ENCODE assay signal across 13 mouse cellular contexts in the genomic region with DNA sequence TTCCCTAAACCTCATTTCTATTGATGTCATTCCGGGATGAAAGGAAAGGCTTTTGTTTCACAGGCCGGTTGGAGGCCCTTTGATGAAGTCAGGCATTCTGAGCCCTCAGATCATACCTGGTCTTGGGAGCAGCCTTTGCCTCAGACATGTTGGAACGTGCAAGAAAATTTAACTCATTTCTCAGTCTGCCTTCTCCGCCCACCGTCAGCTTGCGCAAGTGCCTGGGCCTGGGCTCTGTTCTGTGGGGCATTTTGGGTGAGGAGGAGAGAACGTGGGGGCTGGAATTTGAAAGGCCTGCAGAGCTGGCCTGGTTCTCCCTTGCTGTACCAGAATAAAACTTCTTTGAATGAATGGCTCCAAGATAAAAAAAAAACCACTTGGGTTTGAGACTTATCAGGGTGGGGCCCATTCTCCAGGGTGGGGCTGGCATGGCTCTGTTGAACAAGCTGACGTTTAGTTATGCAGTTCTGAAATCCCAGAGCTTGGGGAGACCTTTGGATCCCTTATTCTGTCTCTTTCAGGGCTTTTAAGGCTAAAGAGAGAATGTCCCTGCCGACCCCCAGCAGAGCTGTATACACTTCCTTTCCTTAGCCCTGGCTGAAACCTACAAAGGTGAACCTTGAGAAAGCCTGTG.
A peak's percentile ranks its signal among the peaks of the same experiment; 100 is the strongest.
DNase-seq lines count a peak whose midpoint lies in the region; ATAC-seq and TF ChIP-seq lines count a peak whose summit lies in the region.
"Had no signal": no experiment of that assay in that cellular context is flagged by ENCODE, and none has a peak within 500 bp of the region (broad histone marks: within the 10 kb centered on the region; RNA-seq: fewer than 3 reads in every experiment).

No protein-coding gene starts in this region.

- peaks cover 40% of the 10 kb centered on the region for H3K4me1 ChIP-seq in forebrain, embryonic 10.5 days
- peaks cover 12% of the 10 kb centered on the region for H3K4me1 ChIP-seq in forebrain, embryonic 13.5 days
- peaks cover 56% of the 10 kb centered on the region for H3K4me1 ChIP-seq in limb, embryonic 12.5 days (replicated peaks)
- H3K4me1 ChIP-seq in midbrain, embryonic 15.5 days, result 0 out of 2 replicates have a peak, but pooled peaks cover 7% of the 10 kb centered on the region
- H3K4me1 ChIP-seq: megakaryocyte, embryonic 14.5 days had no signal

- H3K4me3 ChIP-seq in forebrain, embryonic 10.5 days, result no peak overlapping the region
- H3K4me3 ChIP-seq in forebrain, embryonic 13.5 days, result no peak overlapping the region
- H3K4me3 ChIP-seq in left cerebral cortex, adult 2 months, result no peak overlapping the region
- no peak overlapping the region for H3K4me3 ChIP-seq in limb, embryonic 12.5 days (replicated peaks)
- no peak overlapping the region for H3K4me3 ChIP-seq in midbrain, embryonic 15.5 days
- H3K4me3 ChIP-seq: heart, embryonic 15.5 days; megakaryocyte, embryonic 14.5 days; neural tube, embryonic 12.5 days had no signal

- H3K27ac ChIP-seq in forebrain, embryonic 10.5 days, result peak overlapping the region; percentile 12
- H3K27ac ChIP-seq in forebrain, embryonic 13.5 days, result no peak overlapping the region
- H3K27ac ChIP-seq in left cerebral cortex, adult 2 months, result peak overlapping the region; percentile 24; the same call in 1 of the 2 replicates
- H3K27ac ChIP-seq in limb, embryonic 12.5 days, result peak overlapping the region; percentile 82
- H3K27ac ChIP-seq in midbrain, embryonic 15.5 days, result no peak overlapping the region
- H3K27ac ChIP-seq: heart, embryonic 15.5 days; neural tube, embryonic 12.5 days had no signal

- H3K36me3 ChIP-seq in forebrain, embryonic 10.5 days (replicated peaks), result no peaks in the 10 kb centered on the region
- H3K36me3 ChIP-seq in forebrain, embryonic 13.5 days (ENCODE audit: poor library complexity, severe bottlenecking), result no peaks in the 10 kb centered on the region
- H3K36me3 ChIP-seq in limb, embryonic 12.5 days, result no peaks in the 10 kb centered on the region
- H3K36me3 ChIP-seq in midbrain, embryonic 15.5 days (replicated peaks), result no peaks in the 10 kb centered on the region
- H3K36me3 ChIP-seq: heart, embryonic 15.5 days; neural tube, embryonic 12.5 days had no signal

- intact Hi-C loops in left cerebral cortex, adult 2 months (cut with DNase I), result loop anchor here (5.0 kb wide), 1 partner anchor 404 kb away; no protein-coding TSS in a partner anchor

- H3K9ac ChIP-seq in forebrain, embryonic 13.5 days, result no peak overlapping the region
- H3K9ac ChIP-seq in limb, embryonic 12.5 days (replicated peaks), result 0 out of 2 replicates have a peak overlapping the region, but pooled peaks have one; percentile 12
- H3K9ac ChIP-seq in midbrain, embryonic 15.5 days, result no peak overlapping the region
- H3K9ac ChIP-seq: heart, embryonic 15.5 days; neural tube, embryonic 12.5 days had no signal

- no peaks in the 10 kb centered on the region for H3K9me3 ChIP-seq in forebrain, embryonic 10.5 days
- H3K9me3 ChIP-seq in forebrain, embryonic 13.5 days (replicated peaks), result no peaks in the 10 kb centered on the region
- no peaks in the 10 kb centered on the region for H3K9me3 ChIP-seq in limb, embryonic 12.5 days
- no peaks in the 10 kb centered on the region for H3K9me3 ChIP-seq in midbrain, embryonic 15.5 days
- H3K9me3 ChIP-seq: heart, embryonic 15.5 days; megakaryocyte, embryonic 14.5 days; neural tube, embryonic 12.5 days had no signal

- no peak overlapping the region for H3K4me2 ChIP-seq in forebrain, embryonic 13.5 days
- H3K4me2 ChIP-seq in limb, embryonic 12.5 days, result no peak overlapping the region
- no peak overlapping the region for H3K4me2 ChIP-seq in midbrain, embryonic 15.5 days
- H3K4me2 ChIP-seq: heart, embryonic 15.5 days; neural tube, embryonic 12.5 days had no signal

- DNase-seq in forebrain, embryonic 10.5 days (ENCODE audit: extremely low spot score, low spot score), result no peak
- DNase-seq in left cerebral cortex, adult 2 months (ENCODE audit: extremely low spot score in 1 of 2, low spot score in 2 of 2), result peak in 1 of 2 experiments; percentile 35
- DNase-seq in left cerebral cortex, adult 11 months (ENCODE audit: low spot score), result no peak
- peak; percentile 33 for DNase-seq in ZHBTc4 (ENCODE audit: low read depth, low spot score)
- DNase-seq in adrenal gland, adult 8-10 months, result no peak
- DNase-seq: kidney, adult 9 months; spleen, adult 18-20 months had no signal

- no peak for ATAC-seq in forebrain, embryonic 13.5 days
- ATAC-seq in limb, embryonic 12.5 days (ENCODE audit: insufficient number of reproducible peaks, insufficient read depth, low FRiP score, low TSS enrichment, low read depth), result no peak
- ATAC-seq in midbrain, embryonic 15.5 days (replicated peaks), result no peak

- H3K27me3 ChIP-seq in forebrain, embryonic 10.5 days (ENCODE audit: poor library complexity, severe bottlenecking), result peaks cover 44% of the 10 kb centered on the region
- H3K27me3 ChIP-seq in forebrain, embryonic 13.5 days, result no peaks in the 10 kb centered on the region; the same call in 1 of the 2 replicates
- H3K27me3 ChIP-seq in limb, embryonic 12.5 days, result no peaks in the 10 kb centered on the region
- 0 out of 2 replicates have a peak, but pooled peaks cover 3% of the 10 kb centered on the region for H3K27me3 ChIP-seq in midbrain, embryonic 15.5 days (replicated peaks)
- H3K27me3 ChIP-seq: heart, embryonic 15.5 days; megakaryocyte, embryonic 14.5 days; neural tube, embryonic 12.5 days had no signal

- 56% methylated on average over 9 of the region's 9 CpGs for WGBS in forebrain, embryonic 10.5 days
- 38% methylated on average over 9 of the region's 9 CpGs for WGBS in forebrain, embryonic 13.5 days
- WGBS in limb, embryonic 12.5 days, result 43% methylated on average over 9 of the region's 9 CpGs
- WGBS in midbrain, embryonic 15.5 days, result 48% methylated on average over 9 of the region's 9 CpGs

- TF ChIP-seq CTCF in left cerebral cortex, adult 2 months (IDR thresholded peaks at IDR 0.05), result no peak

Comparison
In these comparisons a context has a peak if more than half of its experiments do, and no peak if none do; other contexts are left out.
1. H3K27ac ChIP-seq: peak in forebrain, embryonic 10.5 days (single experiment), left cerebral cortex, adult 2 months (single experiment) and limb, embryonic 12.5 days (single experiment); none in forebrain, embryonic 13.5 days (single experiment) and midbrain, embryonic 15.5 days (single experiment).